Mouse (Mus musculus): Measurements from ENCODE around the gene Glp1r.

Gene Glp1r

GRCm38 (mm10) chr17:30901627-30902026, at the start of gene Glp1r:
TSS of gene Glp1r (plus strand) at chr17:30901817.
- DNase-seq (ENCODE audit: extremely low read depth, insufficient read length, low spot score), result no peak

GRCm38 (mm10) chr17:30852345-30852744, 49.3 kb upstream of the Glp1r start:
- DNase-seq (ENCODE audit: extremely low read depth, insufficient read length, low spot score), result no peak

- no peak for DNase-seq (ENCODE audit: extremely low read depth, insufficient read length, low spot score)
Observed at GRCm38 (mm10) chr17:30857347-30857746, 44.3 kb upstream of the Glp1r start.

GRCm38 (mm10) chr17:30858586-30859259, 42.9 kb upstream of the Glp1r start:
- no peak for DNase-seq (ENCODE audit: extremely low read depth, insufficient read length, low spot score)

- DNase-seq (ENCODE audit: extremely low read depth, insufficient read length, low spot score), result no peak
Observed at GRCm38 (mm10) chr17:30859989-30860585, 41.5 kb upstream of the Glp1r start.

GRCm38 (mm10) chr17:30860606-30861005, 41.0 kb upstream of the Glp1r start:
- DNase-seq (ENCODE audit: extremely low read depth, insufficient read length, low spot score), result no peak

GRCm38 (mm10) chr17:30866281-30866680, 35.3 kb upstream of the Glp1r start:
- no peak for DNase-seq (ENCODE audit: extremely low read depth, insufficient read length, low spot score)

- DNase-seq (ENCODE audit: extremely low read depth, insufficient read length, low spot score), result no peak
Observed at GRCm38 (mm10) chr17:30866966-30867365, 34.7 kb upstream of the Glp1r start.

GRCm38 (mm10) chr17:30871040-30871439, 30.6 kb upstream of the Glp1r start:
- DNase-seq (ENCODE audit: extremely low read depth, insufficient read length, low spot score), result no peak

GRCm38 (mm10) chr17:30874276-30874675, 27.3 kb upstream of the Glp1r start:
- DNase-seq (ENCODE audit: extremely low read depth, insufficient read length, low spot score), result no peak

GRCm38 (mm10) chr17:30877456-30877855, 24.2 kb upstream of the Glp1r start:
- no peak for DNase-seq (ENCODE audit: extremely low read depth, insufficient read length, low spot score)

GRCm38 (mm10) chr17:30878626-30879025, 23.0 kb upstream of the Glp1r start:
- no peak for DNase-seq (ENCODE audit: extremely low read depth, insufficient read length, low spot score)

GRCm38 (mm10) chr17:30880391-30880790, 21.2 kb upstream of the Glp1r start:
- DNase-seq (ENCODE audit: extremely low read depth, insufficient read length, low spot score), result no peak

GRCm38 (mm10) chr17:30881001-30881400, 20.6 kb upstream of the Glp1r start:
- DNase-seq (ENCODE audit: extremely low read depth, insufficient read length, low spot score), result no peak

GRCm38 (mm10) chr17:30882206-30882605, 19.4 kb upstream of the Glp1r start:
- DNase-seq (ENCODE audit: extremely low read depth, insufficient read length, low spot score), result no peak

- DNase-seq (ENCODE audit: extremely low read depth, insufficient read length, low spot score), result no peak
Observed at GRCm38 (mm10) chr17:30883534-30883933, 18.1 kb upstream of the Glp1r start.

- no peak for DNase-seq (ENCODE audit: extremely low read depth, insufficient read length, low spot score)
Observed at GRCm38 (mm10) chr17:30892086-30892485, 9.5 kb upstream of the Glp1r start.

GRCm38 (mm10) chr17:30892730-30893129, 8.9 kb upstream of the Glp1r start:
- no peak for DNase-seq (ENCODE audit: extremely low read depth, insufficient read length, low spot score)

GRCm38 (mm10) chr17:30897075-30897474, 4.5 kb upstream of the Glp1r start:
- DNase-seq (ENCODE audit: extremely low read depth, insufficient read length, low spot score), result no peak

- DNase-seq (ENCODE audit: extremely low read depth, insufficient read length, low spot score), result no peak
Observed at GRCm38 (mm10) chr17:30904096-30904495, 2.5 kb downstream of the Glp1r start.

GRCm38 (mm10) chr17:30907577-30907976, 6.0 kb downstream of the Glp1r start:
- DNase-seq (ENCODE audit: extremely low read depth, insufficient read length, low spot score), result no peak
